Mouse (Mus musculus): ENCODE data around the gene Ankrd63. TPM values are rescaled to one million over a fixed set of nuclear protein-coding genes. Genes with fewer than 3 reads are reported as not detected.
A peak's percentile ranks its signal among the peaks of the same experiment; 100 is the strongest.

Ankrd63 gene
- polyA plus RNA-seq, 1 experiment from 2014 or later = 0.12 TPM

GRCm38 (mm10) chr2:118743261-118743943 lies 39.6 kb upstream of the Ankrd63 start:
- Histone ChIP-seq H3K27me3 (peaks cover 17% of the 10 kb centered on the region), H3K9ac (no peak overlapping the region), H3K4me1 (peaks cover 27% of the 10 kb centered on the region), H3K4me3 (no peak overlapping the region), H3K36me3 (no peaks in the 10 kb centered on the region), H3K9me3 (no peaks in the 10 kb centered on the region), H3K4me2 (no peak overlapping the region), H3K27ac (no peak overlapping the region)
- 22% methylated on average over 8 of the region's 8 CpGs for WGBS
- no peak for ATAC-seq (ENCODE audit: borderline replicate concordance, extremely low read depth, low FRiP score, low TSS enrichment)

- Histone ChIP-seq H3K9ac (no peak overlapping the region), H3K4me3 (no peak overlapping the region), H3K27me3 (peaks cover 17% of the 10 kb centered on the region), H3K4me1 (peaks cover 8% of the 10 kb centered on the region), H3K9me3 (no peaks in the 10 kb centered on the region), H3K27ac (no peak overlapping the region), H3K36me3 (no peaks in the 10 kb centered on the region), H3K4me2 (no peak overlapping the region)
- ATAC-seq (ENCODE audit: borderline replicate concordance, extremely low read depth, low FRiP score, low TSS enrichment) = no peak
- WGBS = 50% methylated on average over 9 of the region's 9 CpGs
Measured at GRCm38 (mm10) chr2:118741183-118741582, 37.4 kb upstream of the Ankrd63 start.

- Histone ChIP-seq H3K27ac (no peak overlapping the region), H3K4me2 (no peak overlapping the region), H3K4me3 (no peak overlapping the region), H3K36me3 (no peaks in the 10 kb centered on the region), H3K9me3 (no peaks in the 10 kb centered on the region), H3K9ac (no peak overlapping the region), H3K27me3 (peaks cover 17% of the 10 kb centered on the region), H3K4me1 (peaks cover 7% of the 10 kb centered on the region)
- no peak for ATAC-seq (ENCODE audit: borderline replicate concordance, extremely low read depth, low FRiP score, low TSS enrichment)
- WGBS = 46% methylated on average over 3 of the region's 3 CpGs
Measured at GRCm38 (mm10) chr2:118740341-118740740, 36.6 kb upstream of the Ankrd63 start.

GRCm38 (mm10) chr2:118733341-118733740 lies 29.6 kb upstream of the Ankrd63 start:
- H3K4me2 ChIP-seq = no peak overlapping the region
- peaks cover 18% of the 10 kb centered on the region for H3K4me1 ChIP-seq
- 50% methylated on average over 5 of the region's 5 CpGs for WGBS
- H3K36me3 ChIP-seq = no peaks in the 10 kb centered on the region
- no peaks in the 10 kb centered on the region for H3K9me3 ChIP-seq
- H3K9ac ChIP-seq = no peak overlapping the region
- peaks cover 30% of the 10 kb centered on the region; the same call in 1 of the 2 replicates for H3K27me3 ChIP-seq
- ATAC-seq (ENCODE audit: borderline replicate concordance, extremely low read depth, low FRiP score, low TSS enrichment) = no peak
- no peak overlapping the region for H3K27ac ChIP-seq
- no peak overlapping the region for H3K4me3 ChIP-seq

- H3K27ac ChIP-seq = no peak overlapping the region
- no peak for ATAC-seq (ENCODE audit: borderline replicate concordance, extremely low read depth, low FRiP score, low TSS enrichment)
- H3K4me3 ChIP-seq = no peak overlapping the region
- 68% methylated on average over 5 of the region's 5 CpGs for WGBS
- no peak overlapping the region for H3K9ac ChIP-seq
- H3K36me3 ChIP-seq = no peaks in the 10 kb centered on the region
- peaks cover 29% of the 10 kb centered on the region for H3K4me1 ChIP-seq
- H3K27me3 ChIP-seq = peaks cover 30% of the 10 kb centered on the region; the same call in 1 of the 2 replicates
- no peaks in the 10 kb centered on the region for H3K9me3 ChIP-seq
- no peak overlapping the region for H3K4me2 ChIP-seq
Measured at GRCm38 (mm10) chr2:118731981-118732380, 28.2 kb upstream of the Ankrd63 start.

- peaks cover 29% of the 10 kb centered on the region for H3K4me1 ChIP-seq
- H3K4me3 ChIP-seq = no peak overlapping the region
- H3K36me3 ChIP-seq = no peaks in the 10 kb centered on the region
- peaks cover 30% of the 10 kb centered on the region; the same call in 1 of the 2 replicates for H3K27me3 ChIP-seq
- no peak overlapping the region for H3K27ac ChIP-seq
- H3K9me3 ChIP-seq = no peaks in the 10 kb centered on the region
- no peak overlapping the region for H3K4me2 ChIP-seq
- peak; percentile 21; the same call in 1 of the 2 replicates for ATAC-seq (ENCODE audit: borderline replicate concordance, extremely low read depth, low FRiP score, low TSS enrichment)
- 6% methylated on average over 3 of the region's 3 CpGs for WGBS
- H3K9ac ChIP-seq = no peak overlapping the region
Measured at GRCm38 (mm10) chr2:118730622-118730915, 26.8 kb upstream of the Ankrd63 start.

- Histone ChIP-seq H3K27ac (no peak overlapping the region), H3K9me3 (no peaks in the 10 kb centered on the region), H3K27me3 (peaks cover 30% of the 10 kb centered on the region; the same call in 1 of the 2 replicates), H3K4me2 (no peak overlapping the region), H3K9ac (no peak overlapping the region), H3K4me1 (peaks cover 29% of the 10 kb centered on the region), H3K4me3 (no peak overlapping the region), H3K36me3 (no peaks in the 10 kb centered on the region)
- ATAC-seq (ENCODE audit: borderline replicate concordance, extremely low read depth, low FRiP score, low TSS enrichment) = no peak
- 20% methylated on average over 8 of the region's 8 CpGs for WGBS
Measured at GRCm38 (mm10) chr2:118729816-118730621, 26.3 kb upstream of the Ankrd63 start.

- Histone ChIP-seq H3K27me3 (peaks cover 27% of the 10 kb centered on the region; the same call in 1 of the 2 replicates), H3K4me3 (no peak overlapping the region), H3K9ac (no peak overlapping the region), H3K4me2 (no peak overlapping the region), H3K27ac (peak overlapping the region; percentile 67), H3K4me1 (peaks cover 29% of the 10 kb centered on the region), H3K9me3 (no peaks in the 10 kb centered on the region), H3K36me3 (no peaks in the 10 kb centered on the region)
- no peak for ATAC-seq (ENCODE audit: borderline replicate concordance, extremely low read depth, low FRiP score, low TSS enrichment)
- 39% methylated on average over 4 of the region's 4 CpGs for WGBS
Measured at GRCm38 (mm10) chr2:118729194-118729593, 25.4 kb upstream of the Ankrd63 start.

GRCm38 (mm10) chr2:118728337-118728736 lies 24.6 kb upstream of the Ankrd63 start, which contains the start of gene Plcb2:
Gene Plcb2, minus strand, starts transcription at chr2:118728438.
- H3K27me3 ChIP-seq = peaks cover 19% of the 10 kb centered on the region; the same call in 1 of the 2 replicates
- H3K36me3 ChIP-seq = no peaks in the 10 kb centered on the region
- no peak within 1 kb of the TSS for H3K4me3 ChIP-seq
- H3K4me2 ChIP-seq = peak within 1 kb of the TSS; percentile 37
- peak; percentile 69 for ATAC-seq (ENCODE audit: borderline replicate concordance, extremely low read depth, low FRiP score, low TSS enrichment)
- no peaks in the 10 kb centered on the region for H3K9me3 ChIP-seq
- H3K4me1 ChIP-seq = peaks cover 29% of the 10 kb centered on the region
- WGBS = 10% methylated on average over 7 of the region's 7 CpGs
- no peak within 1 kb of the TSS for H3K9ac ChIP-seq
- peak within 1 kb of the TSS; percentile 67 for H3K27ac ChIP-seq

- Histone ChIP-seq H3K9me3 (no peaks in the 10 kb centered on the region), H3K4me3 (no peak overlapping the region), H3K9ac (no peak overlapping the region), H3K4me1 (peaks cover 29% of the 10 kb centered on the region), H3K27ac (peak overlapping the region; percentile 67), H3K27me3 (peaks cover 14% of the 10 kb centered on the region; the same call in 1 of the 2 replicates), H3K4me2 (peak overlapping the region; percentile 37), H3K36me3 (no peaks in the 10 kb centered on the region)
- WGBS = 9% methylated on average over 9 of the region's 9 CpGs
- peak; percentile 57; the same call in 1 of the 2 replicates for ATAC-seq (ENCODE audit: borderline replicate concordance, extremely low read depth, low FRiP score, low TSS enrichment)
Measured at GRCm38 (mm10) chr2:118727911-118728310, 24.1 kb upstream of the Ankrd63 start.

GRCm38 (mm10) chr2:118726873-118727272 lies 23.1 kb upstream of the Ankrd63 start:
- 82% methylated on average over 2 of the region's 2 CpGs for WGBS
- Histone ChIP-seq H3K36me3 (no peaks in the 10 kb centered on the region), H3K4me1 (peaks cover 29% of the 10 kb centered on the region), H3K27ac (no peak overlapping the region), H3K9me3 (no peaks in the 10 kb centered on the region), H3K4me3 (no peak overlapping the region), H3K9ac (no peak overlapping the region), H3K4me2 (no peak overlapping the region), H3K27me3 (peaks cover 6% of the 10 kb centered on the region; the same call in 1 of the 2 replicates)
- ATAC-seq (ENCODE audit: borderline replicate concordance, extremely low read depth, low FRiP score, low TSS enrichment) = no peak

GRCm38 (mm10) chr2:118725511-118725910 lies 21.7 kb upstream of the Ankrd63 start:
- H3K9ac ChIP-seq = no peak overlapping the region
- H3K27me3 ChIP-seq = peaks cover 4% of the 10 kb centered on the region; the same call in 1 of the 2 replicates
- H3K4me2 ChIP-seq = no peak overlapping the region
- H3K27ac ChIP-seq = no peak overlapping the region
- no peak for ATAC-seq (ENCODE audit: borderline replicate concordance, extremely low read depth, low FRiP score, low TSS enrichment)
- peaks cover 29% of the 10 kb centered on the region for H3K4me1 ChIP-seq
- no peak overlapping the region for H3K4me3 ChIP-seq
- 71% methylated on average over 4 of the region's 4 CpGs for WGBS
- H3K36me3 ChIP-seq = no peaks in the 10 kb centered on the region
- H3K9me3 ChIP-seq = no peaks in the 10 kb centered on the region
